Mouse (Mus musculus): ENCODE data around the gene Mdk.

- TF ChIP-seq CTCF (IDR thresholded peaks at IDR 0.05; ENCODE audit: low read depth): no peak
- TF ChIP-seq EP300 (IDR thresholded peaks at IDR 0.05; ENCODE audit: low read depth): no peak
Measured at GRCm38 (mm10) chr2:91978547-91978946, 46.5 kb upstream of the Mdk start.
